Mouse (Mus musculus) liver, embryonic 11.5 days (tissue): ENCODE data around the gene Atp1b1. TPM values are rescaled to one million over a fixed set of nuclear protein-coding genes. Genes with fewer than 3 reads are reported as not detected.

ENCODE experiments used
- ATAC-seq: fragments of 200-750 bp; cut with Nextera tagmentation; replicated peaks from 2 replicates; pipeline ENCODE4 v1.8.0; 2017; ENCODE audit warnings: moderate number of reproducible peaks, mild to moderate bottlenecking, moderate TSS enrichment, moderate library complexity; ENCODE audit not compliant: low FRiP score
- DNase-seq: peaks from one replicate; pipeline ENCODE4 v3.0.0-alpha.2; 2017; ENCODE audit warnings: low spot score
- H3K27ac ChIP-seq: fragments of 300-500 bp; sonication (generic); 2 replicates; pipeline ENCODE4 v1.5.1; 2014; ENCODE audit warnings: mild to moderate bottlenecking, low read depth, low read length, control low read depth
- H3K27me3 ChIP-seq: fragments of 300-500 bp; sonication (generic); replicated peaks from 2 replicates; pipeline ENCODE4 v1.6.1; 2014; ENCODE audit warnings: low read length, mixed read lengths; ENCODE audit not compliant: control insufficient read depth, insufficient read depth
- H3K36me3 ChIP-seq: fragments of 300-500 bp; sonication (generic); 2 replicates; pipeline ENCODE4 v1.6.1; 2014; ENCODE audit warnings: mild to moderate bottlenecking, low read length, moderate library complexity, mixed read lengths; ENCODE audit not compliant: control insufficient read depth, insufficient read depth
- H3K4me1 ChIP-seq: fragments of 300-500 bp; sonication (generic); replicated peaks from 2 replicates; pipeline ENCODE4 v1.6.1; 2014; ENCODE audit warnings: low read length, mixed read lengths; ENCODE audit not compliant: control insufficient read depth, insufficient read depth
- H3K4me2 ChIP-seq: fragments of 300-500 bp; sonication (generic); 2 replicates; pipeline ENCODE4 v1.6.1; 2014; ENCODE audit warnings: mild to moderate bottlenecking, control low read depth, moderate library complexity
- H3K4me3 ChIP-seq: fragments of 300-500 bp; sonication (generic); 2 replicates; pipeline ENCODE4 v1.5.1; 2014; ENCODE audit warnings: low read depth, low read length, control low read depth
- H3K9ac ChIP-seq: fragments of 300-500 bp; sonication (generic); 2 replicates; pipeline ENCODE4 v1.6.1; 2014; ENCODE audit warnings: low read depth, low read length, control low read depth
- H3K9me3 ChIP-seq: fragments of 300-500 bp; sonication (generic); 2 replicates; pipeline ENCODE4 v1.6.1; 2016; ENCODE audit warnings: low read length, inconsistent platforms, mixed read lengths; ENCODE audit not compliant: control insufficient read depth
- WGBS: fragments of 180-500 bp; shearing (Covaris S2); extraction: QIAGEN DNeasy Blood & Tissue Kit; methylation state at CpG from one replicate; pipeline ENCODE4 v1.1.7; 2014; 5-methylcytosine and 5-hydroxymethylcytosine counted together
- polyA plus RNA-seq: library from polyadenylated mRNA; unstranded; fragments of >200 nt; fragmentation: Nextera tagmentation; extraction: Ambion mirVana; gene quantifications from 2 replicates; pipeline ENCODE4 v1.2.1, GENCODE M21; 2014

Gene Atp1b1
- polyA plus RNA-seq, 1 experiment from 2014 or later: 18.6 TPM

DNA sequence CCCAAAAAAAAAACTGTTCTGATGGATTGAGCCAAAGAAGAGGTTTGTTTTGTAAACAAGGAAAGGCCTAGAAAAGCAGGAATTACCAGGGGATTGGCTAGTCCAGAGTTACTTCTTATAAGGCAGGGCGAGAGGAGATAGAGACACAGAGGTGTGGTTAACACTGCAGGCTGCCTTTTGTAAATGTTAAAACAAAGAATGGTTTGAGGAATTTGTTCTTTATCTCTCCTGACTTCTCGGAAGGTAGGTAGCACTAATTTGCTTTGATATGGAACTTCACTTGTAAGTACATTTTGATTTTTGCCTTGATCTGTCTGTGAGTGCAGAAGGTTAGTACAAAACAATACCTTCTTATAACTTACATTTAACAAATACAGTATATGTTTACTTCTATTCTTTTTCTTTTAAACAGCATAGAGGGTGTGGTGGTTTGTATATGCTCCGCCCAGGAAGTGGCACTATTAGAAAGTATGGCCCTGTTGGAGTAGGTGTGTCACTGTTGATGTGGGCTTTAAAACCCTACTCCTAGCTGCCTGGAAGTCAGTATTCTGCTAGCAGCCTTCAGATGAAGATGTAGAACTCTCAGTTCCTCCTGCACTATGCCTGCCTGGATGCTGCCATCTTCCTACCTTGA, 31.9 kb upstream of the Atp1b1 start:
- Histone ChIP-seq H3K9me3 (no peaks in the 10 kb centered on the region), H3K9ac (no peak overlapping the region), H3K36me3 (no peaks in the 10 kb centered on the region), H3K27ac (no peak overlapping the region), H3K4me2 (no peak overlapping the region), H3K27me3 (no peaks in the 10 kb centered on the region), H3K4me1 (no peaks in the 10 kb centered on the region), H3K4me3 (no peak overlapping the region)
- WGBS: 71% methylated on average over 3 of the region's 3 CpGs
- ATAC-seq: no peak
- no peak for DNase-seq

DNA sequence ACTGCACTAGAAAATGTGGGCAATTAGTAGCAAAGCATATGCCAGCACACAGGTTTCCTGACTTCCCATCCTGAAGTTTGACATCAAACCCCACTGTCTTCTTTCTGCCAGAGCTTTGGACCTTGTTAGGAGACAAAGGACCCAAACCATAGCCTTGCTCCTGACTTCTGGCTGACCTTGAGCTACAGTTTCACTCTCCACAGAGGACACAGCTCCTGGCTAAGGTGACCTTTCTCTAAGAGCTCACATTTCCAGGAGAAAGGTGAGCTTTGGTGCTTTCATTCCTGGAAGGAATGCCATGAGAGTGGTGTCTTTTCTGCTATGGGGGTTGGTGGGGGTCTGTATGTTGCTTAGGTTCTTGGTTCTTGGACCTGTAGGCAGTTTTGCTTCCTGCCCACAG, 25.6 kb upstream of the Atp1b1 start:
- no peaks in the 10 kb centered on the region for H3K27me3 ChIP-seq
- ATAC-seq: no peak
- no peak overlapping the region for H3K27ac ChIP-seq
- no peak overlapping the region for H3K4me2 ChIP-seq
- no peak overlapping the region for H3K9ac ChIP-seq
- H3K36me3 ChIP-seq: no peaks in the 10 kb centered on the region
- DNase-seq: no peak
- no peak overlapping the region for H3K4me3 ChIP-seq
- no peaks in the 10 kb centered on the region for H3K9me3 ChIP-seq
- no peaks in the 10 kb centered on the region for H3K4me1 ChIP-seq

DNA sequence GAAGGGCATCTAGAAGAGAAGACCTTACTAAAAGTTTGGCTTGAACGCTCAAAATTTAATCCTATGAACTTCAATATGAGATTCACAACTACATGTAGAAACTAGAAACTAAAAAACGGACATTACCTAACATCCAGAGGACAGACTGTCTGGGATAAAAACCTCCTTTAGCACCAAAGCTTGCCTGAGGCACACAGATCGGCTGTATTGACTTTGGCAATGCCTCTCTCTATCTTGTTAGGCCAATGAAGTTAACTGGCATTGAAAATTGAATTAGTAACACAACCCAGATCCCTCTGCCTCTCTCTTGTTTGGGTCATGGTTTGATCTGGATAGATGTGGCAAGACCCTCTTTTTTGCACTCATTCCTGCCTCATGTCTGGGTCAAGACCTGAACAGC, 24.7 kb upstream of the Atp1b1 start:
- Histone ChIP-seq H3K27me3 (no peaks in the 10 kb centered on the region), H3K27ac (no peak overlapping the region), H3K4me2 (no peak overlapping the region), H3K9me3 (no peaks in the 10 kb centered on the region), H3K4me3 (no peak overlapping the region), H3K9ac (no peak overlapping the region), H3K36me3 (no peaks in the 10 kb centered on the region), H3K4me1 (no peaks in the 10 kb centered on the region)
- DNase-seq: no peak
- no peak for ATAC-seq
- WGBS: 76% methylated on average over 3 of the region's 3 CpGs

DNA sequence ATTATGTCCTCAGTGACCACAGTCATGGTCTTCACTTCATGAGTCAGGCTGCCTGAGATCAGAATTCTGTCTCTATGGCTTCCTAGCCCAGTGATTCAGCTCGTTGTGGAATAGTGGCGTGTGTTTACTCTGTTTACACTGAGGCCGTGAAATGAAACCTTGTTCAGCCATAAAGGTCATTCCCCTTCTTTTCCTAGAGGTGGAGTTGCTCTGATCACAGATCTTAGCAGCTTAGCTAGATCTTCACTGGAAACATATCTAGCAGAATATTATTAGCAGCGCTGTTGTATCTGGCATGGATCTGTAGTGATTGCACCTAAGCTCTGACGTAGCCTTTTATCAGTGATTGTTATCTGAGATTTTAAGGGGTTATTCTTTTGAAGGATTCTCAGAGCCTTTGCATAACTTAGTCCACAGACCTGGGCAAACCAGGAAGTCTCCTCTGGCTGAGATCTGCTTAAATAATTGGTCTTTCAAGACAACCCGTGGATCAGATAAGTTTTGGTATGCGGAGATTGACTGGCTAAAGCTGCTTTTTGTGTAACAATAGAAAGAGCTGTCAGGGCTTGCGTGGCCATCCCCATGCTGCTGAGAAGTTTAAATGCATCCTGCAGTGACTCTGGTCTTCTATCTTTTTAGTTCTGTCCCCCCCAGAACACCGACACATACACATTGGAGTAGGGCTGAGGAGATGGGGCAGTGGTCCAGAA, 23.6 kb upstream of the Atp1b1 start:
- no peak overlapping the region for H3K27ac ChIP-seq
- no peaks in the 10 kb centered on the region for H3K4me1 ChIP-seq
- ATAC-seq (no peak), DNase-seq (no peak)
- H3K36me3 ChIP-seq: no peaks in the 10 kb centered on the region
- H3K9ac ChIP-seq: no peak overlapping the region
- 63% methylated on average over 9 of the region's 9 CpGs for WGBS
- no peak overlapping the region for H3K4me2 ChIP-seq
- no peaks in the 10 kb centered on the region for H3K27me3 ChIP-seq
- no peaks in the 10 kb centered on the region for H3K9me3 ChIP-seq
- H3K4me3 ChIP-seq: no peak overlapping the region

DNA sequence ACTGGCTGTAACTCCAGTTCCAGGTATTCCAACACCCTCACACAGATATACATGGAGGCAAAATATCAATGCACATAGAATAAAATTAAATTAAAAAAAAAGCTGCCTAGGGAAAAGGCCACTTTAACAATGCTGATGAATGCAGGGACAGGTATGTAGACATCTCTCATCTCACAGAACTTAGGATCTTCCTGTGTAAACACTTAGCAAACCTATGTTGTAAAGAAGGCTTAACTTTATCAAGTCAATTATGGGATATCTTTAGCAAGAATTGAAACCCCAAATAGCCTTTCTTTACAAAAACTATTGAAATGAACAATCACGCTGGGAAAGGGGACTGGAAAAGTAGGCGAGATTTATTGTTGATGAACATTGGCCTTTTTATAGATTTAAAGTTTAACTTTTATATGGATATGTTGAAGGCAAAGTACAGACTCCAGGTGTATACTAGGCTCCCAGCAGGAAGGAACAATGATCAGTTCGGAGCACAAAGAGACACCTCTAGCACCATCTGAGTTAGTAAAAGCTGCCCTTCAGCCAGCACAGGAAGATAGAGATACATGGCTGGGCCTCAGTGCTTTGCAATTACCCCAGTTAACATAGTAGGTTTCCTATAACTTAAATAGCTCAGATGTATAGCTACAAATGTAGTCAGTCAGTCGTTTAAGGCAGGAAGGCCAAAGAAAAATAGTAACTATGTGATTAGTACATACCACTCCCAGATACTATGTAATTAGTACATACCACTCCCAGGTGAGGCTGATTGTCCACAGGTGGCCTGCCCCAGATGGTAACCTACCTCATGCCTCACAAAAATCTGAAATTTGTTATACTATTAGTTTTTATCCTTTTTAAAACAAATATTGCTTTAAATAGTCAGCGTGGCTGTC, 22.8 kb upstream of the Atp1b1 start:
- H3K9ac ChIP-seq: no peak overlapping the region
- 80% methylated on average over 5 of the region's 5 CpGs for WGBS
- no peaks in the 10 kb centered on the region for H3K9me3 ChIP-seq
- H3K4me1 ChIP-seq: no peaks in the 10 kb centered on the region
- H3K36me3 ChIP-seq: no peaks in the 10 kb centered on the region
- no peak overlapping the region for H3K4me3 ChIP-seq
- no peak overlapping the region for H3K4me2 ChIP-seq
- DNase-seq: no peak
- no peak for ATAC-seq
- H3K27ac ChIP-seq: no peak overlapping the region
- H3K27me3 ChIP-seq: no peaks in the 10 kb centered on the region

DNA sequence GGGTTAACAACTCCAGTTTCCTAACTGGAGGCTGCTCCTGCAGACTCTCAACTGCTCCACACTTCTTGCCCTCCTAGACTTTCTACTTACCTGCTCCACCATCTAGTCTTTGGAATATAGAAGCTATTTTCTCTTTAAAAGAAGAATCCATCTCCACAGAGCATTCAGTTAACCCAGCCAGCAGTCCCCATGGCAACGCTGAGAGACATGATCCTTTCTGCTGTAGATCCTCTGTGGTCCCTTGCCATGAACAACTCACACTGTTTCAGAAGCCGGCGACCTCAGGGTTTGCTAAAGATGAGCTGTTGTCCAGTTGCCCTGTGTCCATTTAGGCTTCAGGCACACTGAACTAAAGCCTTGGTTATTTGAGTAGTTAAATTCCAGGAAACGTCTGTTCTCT, 17.7 kb upstream of the Atp1b1 start:
- DNase-seq: no peak
- H3K4me2 ChIP-seq: no peak overlapping the region
- no peaks in the 10 kb centered on the region for H3K4me1 ChIP-seq
- no peaks in the 10 kb centered on the region for H3K36me3 ChIP-seq
- no peaks in the 10 kb centered on the region for H3K9me3 ChIP-seq
- no peak for ATAC-seq
- 83% methylated on average over 4 of the region's 4 CpGs for WGBS
- no peak overlapping the region for H3K4me3 ChIP-seq
- H3K9ac ChIP-seq: no peak overlapping the region
- no peak overlapping the region for H3K27ac ChIP-seq
- no peaks in the 10 kb centered on the region for H3K27me3 ChIP-seq

DNA sequence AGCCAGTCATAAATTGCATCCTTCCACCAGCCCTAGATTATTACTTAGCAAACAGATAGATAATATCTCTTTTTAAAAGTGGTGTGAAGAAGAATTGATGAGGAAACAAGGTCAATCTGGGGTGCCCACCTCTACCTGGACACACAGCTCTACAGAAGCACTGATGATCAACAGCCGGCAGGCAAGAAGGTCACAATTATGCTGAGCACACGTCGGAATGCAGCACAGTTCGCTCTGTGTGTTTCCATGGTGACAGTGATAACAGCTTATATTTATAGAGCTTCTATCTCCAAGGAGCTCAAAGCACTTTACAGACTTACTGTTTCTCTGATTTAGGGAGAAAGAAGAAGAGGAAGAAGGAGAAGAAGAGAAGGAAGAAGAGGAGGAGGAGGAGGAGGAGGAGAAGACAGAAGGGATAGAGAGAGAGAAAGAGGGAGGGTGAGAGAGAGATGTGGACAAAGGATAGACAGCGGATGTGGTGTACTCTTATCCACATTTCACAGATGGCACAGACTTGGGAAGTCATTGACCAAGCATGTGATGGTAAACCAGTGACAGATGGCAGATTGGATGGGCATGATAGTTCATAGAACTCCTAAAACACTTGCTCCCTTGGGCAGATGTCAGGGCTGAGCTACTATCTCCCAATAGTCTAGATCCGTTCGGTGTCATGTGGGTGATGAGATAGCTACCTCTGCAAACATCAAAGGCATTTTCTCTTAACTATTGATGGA, 16.8 kb upstream of the Atp1b1 start:
- no peak overlapping the region for H3K4me3 ChIP-seq
- H3K36me3 ChIP-seq: no peaks in the 10 kb centered on the region
- H3K27ac ChIP-seq: no peak overlapping the region
- H3K9ac ChIP-seq: no peak overlapping the region
- DNase-seq: no peak
- no peak for ATAC-seq
- WGBS: 62% methylated on average over 7 of the region's 7 CpGs
- no peak overlapping the region for H3K4me2 ChIP-seq
- no peaks in the 10 kb centered on the region for H3K4me1 ChIP-seq
- H3K27me3 ChIP-seq: no peaks in the 10 kb centered on the region
- no peaks in the 10 kb centered on the region for H3K9me3 ChIP-seq

DNA sequence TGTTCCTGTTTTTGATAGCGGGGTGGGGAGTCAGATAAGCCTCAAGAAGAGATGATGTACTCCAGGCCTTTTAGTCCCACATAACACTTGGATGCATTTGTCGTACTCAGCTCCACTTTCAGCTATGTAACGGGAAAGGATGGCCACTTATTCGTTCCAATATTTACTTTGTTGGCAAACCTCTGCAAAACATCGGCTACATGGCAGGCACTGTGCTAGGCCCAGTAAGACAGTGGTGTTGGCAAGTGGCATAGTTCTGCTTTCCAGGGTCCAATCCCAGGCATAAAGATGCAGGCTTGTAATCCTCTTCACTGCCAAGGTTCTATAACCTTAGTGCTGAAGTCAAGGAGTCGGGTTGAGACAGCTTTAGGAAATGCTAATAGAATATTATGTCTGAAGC, 16.2 kb upstream of the Atp1b1 start:
- H3K27me3 ChIP-seq: no peaks in the 10 kb centered on the region
- no peak for DNase-seq
- no peaks in the 10 kb centered on the region for H3K9me3 ChIP-seq
- no peak for ATAC-seq
- no peak overlapping the region for H3K4me2 ChIP-seq
- no peak overlapping the region for H3K9ac ChIP-seq
- H3K4me1 ChIP-seq: no peaks in the 10 kb centered on the region
- 72% methylated on average over 6 of the region's 6 CpGs for WGBS
- no peak overlapping the region for H3K4me3 ChIP-seq
- H3K27ac ChIP-seq: no peak overlapping the region
- H3K36me3 ChIP-seq: no peaks in the 10 kb centered on the region
